Mouse (Mus musculus) cerebellum, adult 2 months (tissue): ENCODE measurements around the gene Wwox.

ENCODE experiments used
- CTCF ChIP-seq: fragments of 200-500 bp; IDR thresholded peaks from 2 replicates; pipeline ENCODE4 v1.5.1; 2011; ENCODE audit warnings: low read depth, mild to moderate bottlenecking, control low read depth, low read length, moderate library complexity, borderline replicate concordance; ENCODE audit not compliant: insufficient read depth
- POLR2A ChIP-seq: fragments of 200-500 bp; IDR thresholded peaks from 2 replicates; pipeline ENCODE4 v1.6.1; 2011; ENCODE audit warnings: low read length, control low read depth, borderline replicate concordance; ENCODE audit not compliant: insufficient read depth

DNA sequence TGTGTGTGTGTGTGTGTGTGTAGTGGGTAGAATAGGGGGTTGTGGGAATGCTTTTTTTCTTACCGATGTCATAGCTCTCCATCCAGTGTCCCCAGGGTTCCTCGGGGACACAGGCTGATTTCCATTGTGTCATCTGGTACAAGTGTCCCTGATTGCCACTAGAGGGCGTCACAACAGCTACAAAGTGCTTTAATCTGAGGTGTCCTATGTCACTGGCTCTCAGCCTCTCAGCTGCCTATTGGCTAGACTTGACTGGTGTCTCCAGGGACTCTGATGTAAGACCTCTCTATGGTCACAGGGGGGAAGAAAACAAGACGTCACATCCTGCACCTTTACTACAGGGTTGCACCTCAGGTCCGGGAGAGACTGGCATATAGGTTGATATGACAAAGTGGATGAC lies 363.7 kb downstream of the Wwox start:
- TF ChIP-seq POLR2A: no peak
- no peak for TF ChIP-seq CTCF
